Mouse (Mus musculus) layer of hippocampus, postnatal 10 days (tissue): ENCODE data around the gene Pacsin1. TPM values are rescaled to one million over a fixed set of nuclear protein-coding genes. Genes with fewer than 3 reads are reported as not detected.

Experiments
- DNase-seq, 2 experiments: peaks; one replicate each; pipeline ENCODE4 v3.0.0; 2021; ENCODE audit warnings: low spot score in 2 of 2
- total RNA-seq, 2 experiments: library from RNA; stranded (reverse); gene quantifications; 2 replicates each; pipeline ENCODE4 v1.2.3; 2021

Pacsin1 gene
- total RNA-seq, 2 experiments from 2014 or later: 180 to 190 TPM

GRCm38 (mm10) chr17:27721125-27721664 lies 65.9 kb downstream of the Pacsin1 start:
- DNase-seq: peak; percentile 61 to 78

DNA sequence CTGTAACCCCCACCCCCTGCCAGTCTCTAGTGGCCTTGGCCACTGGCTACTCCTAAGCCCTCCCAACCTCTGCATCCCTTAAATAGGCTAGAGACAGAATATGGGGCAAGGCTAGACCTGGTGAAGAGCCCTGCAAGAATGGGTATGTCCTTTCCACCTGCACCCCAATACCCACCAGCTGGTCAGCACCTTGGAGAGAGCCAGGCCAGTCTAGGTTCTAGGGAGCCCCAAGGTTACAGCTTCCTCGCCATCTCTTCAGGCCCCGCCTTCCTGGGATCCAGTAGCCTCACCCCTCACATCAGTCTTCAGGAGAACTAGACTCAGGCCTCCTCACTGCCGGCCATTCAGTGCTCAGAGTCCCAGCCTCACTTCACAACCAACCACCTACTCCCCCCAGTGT lies 69.0 kb downstream of the Pacsin1 start:
- no peak for DNase-seq

DNA sequence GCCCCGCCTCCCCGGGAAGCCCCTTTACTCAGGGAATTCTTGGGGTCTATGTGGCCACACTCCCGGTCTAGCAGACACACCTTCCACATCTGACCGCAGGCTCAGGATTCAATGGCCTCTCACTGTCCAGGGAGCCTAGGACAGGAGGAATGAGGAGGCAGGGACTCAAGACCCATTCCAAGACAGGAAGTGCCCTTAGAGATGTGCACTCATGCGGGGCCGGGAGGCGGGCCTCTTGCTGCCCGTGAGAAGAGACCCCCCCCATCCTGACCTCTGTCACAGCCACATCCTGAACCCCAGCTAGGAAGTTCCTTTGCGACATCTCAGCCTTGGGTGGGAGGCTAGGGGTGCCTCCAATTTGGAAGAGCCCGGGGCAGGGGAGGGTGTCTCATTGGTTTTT lies 69.7 kb downstream of the Pacsin1 start:
- no peak for DNase-seq

DNA sequence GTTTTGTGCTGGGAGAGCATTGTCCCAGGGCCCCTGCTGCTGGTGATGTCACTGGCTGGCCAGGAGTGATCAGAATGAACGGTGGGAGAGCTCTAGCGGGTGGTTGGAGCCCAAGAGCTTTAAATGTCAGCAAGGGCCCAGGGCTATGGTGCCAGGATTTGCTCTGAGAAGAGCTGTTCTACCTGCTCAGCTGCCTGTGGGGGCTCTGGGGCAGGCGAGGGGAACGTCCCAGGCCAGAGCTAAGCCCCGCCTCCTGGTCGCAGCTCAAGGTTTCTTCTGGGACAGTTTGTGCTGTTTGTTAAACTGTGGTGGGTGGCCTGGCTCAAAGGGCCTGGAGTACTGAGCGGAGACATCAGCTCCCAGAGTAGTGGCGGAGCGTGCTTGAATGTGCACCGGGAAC lies 70.1 kb downstream of the Pacsin1 start:
- DNase-seq: no peak

DNA sequence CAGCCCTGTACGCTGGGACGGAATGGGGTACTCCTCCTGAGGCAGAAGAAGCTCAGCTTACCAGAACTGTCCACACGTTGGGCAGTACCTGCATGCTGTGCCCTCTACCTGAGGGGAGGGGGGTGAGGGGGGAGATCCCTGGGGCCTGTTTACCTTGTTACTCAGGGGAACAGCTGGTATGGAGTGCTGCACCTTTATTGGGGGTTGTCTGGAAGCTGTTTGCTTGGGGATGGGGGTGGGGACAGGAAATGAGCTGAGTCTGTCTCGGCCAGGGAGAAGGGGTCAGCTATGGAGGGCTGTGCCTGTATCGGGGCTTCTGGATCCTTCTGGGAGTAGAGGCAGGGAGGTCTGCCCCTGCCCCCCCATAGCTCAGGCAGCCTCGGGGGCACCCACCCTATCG lies 71.2 kb downstream of the Pacsin1 start:
- no peak for DNase-seq

- no peak for DNase-seq
These were observed 73.5 kb downstream of the Pacsin1 start, which contains the start of gene Spdef for GRCm38 (mm10) chr17:27728770-27729169. Gene Spdef (minus strand): TSS chr17:27728955.

DNA sequence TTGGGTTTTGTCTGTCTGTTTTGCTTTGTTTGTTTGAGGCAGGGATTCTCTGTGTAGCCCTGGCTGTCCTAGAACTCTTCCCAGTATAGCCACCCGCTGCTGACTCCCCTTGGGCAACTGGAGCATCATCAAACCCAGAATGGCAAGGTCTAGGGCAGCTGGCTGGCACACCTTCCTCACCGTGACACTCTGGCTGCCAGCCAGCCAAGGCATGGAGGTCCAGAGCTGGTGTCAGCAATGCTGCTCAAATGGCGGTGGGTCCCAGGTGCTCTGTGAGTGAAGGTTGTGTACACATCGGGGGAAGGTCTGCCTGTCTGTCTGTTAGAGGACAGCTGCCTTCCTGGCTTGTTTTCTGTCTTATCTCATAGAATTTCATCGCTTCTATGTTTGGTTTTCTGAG lies 76.8 kb downstream of the Pacsin1 start:
- DNase-seq: no peak

DNA sequence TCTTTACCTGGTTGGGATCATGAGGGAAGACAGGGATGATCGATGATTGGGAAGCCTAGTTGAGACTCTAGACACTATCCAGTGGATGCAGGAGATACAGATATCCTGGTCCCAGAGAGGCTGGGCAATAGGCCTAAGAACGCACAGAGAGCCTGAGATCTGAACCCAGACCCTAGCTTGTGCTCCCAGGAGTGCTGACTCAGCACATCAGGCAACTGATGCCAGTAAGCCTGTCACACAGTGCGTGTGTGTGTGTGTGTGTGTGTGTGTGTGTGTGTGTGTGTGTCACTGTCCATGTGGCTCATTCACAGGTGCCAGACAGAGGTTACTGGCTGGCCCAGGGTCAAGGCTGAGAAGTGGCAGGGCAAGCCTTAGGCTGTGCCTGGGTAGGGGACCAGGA lies 77.4 kb downstream of the Pacsin1 start:
- no peak for DNase-seq

DNA sequence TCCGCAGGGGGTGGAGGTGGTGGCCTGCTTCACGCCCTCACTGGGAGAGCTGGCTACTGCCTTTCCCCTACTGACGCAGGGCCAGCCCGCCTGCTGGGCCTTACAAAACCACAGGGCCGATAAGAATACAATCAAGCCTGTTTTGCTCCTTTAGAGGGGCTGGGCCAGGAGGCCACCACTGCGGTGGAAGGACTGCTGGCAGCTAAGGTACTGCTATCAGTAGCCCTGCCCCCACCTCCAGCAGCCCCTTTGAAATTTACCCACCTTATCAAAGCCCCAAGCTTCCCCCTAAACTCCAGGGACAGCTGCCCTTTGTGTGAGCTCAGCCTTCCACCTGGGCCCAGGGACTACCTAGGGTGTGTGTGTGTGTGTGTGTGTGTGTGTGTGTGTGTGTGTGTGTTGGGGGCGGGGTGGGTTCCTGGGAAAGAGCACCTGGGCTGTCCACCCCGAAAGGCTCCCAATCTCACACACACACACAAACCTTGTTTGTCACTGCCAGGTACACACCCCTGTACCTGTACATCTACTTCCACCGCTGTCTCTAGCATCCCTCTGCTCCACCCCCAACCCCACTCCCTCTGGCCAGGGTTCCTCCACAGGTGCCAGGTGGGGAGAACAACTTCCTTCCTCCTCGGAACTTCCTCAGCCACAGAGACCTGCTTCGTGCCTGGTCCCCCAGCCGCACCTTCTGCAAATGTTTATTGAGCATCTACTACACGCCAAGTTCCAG lies 79.2 kb downstream of the Pacsin1 start:
- DNase-seq: no peak

- no peak for DNase-seq
These were observed 85.7 kb downstream of the Pacsin1 start for GRCm38 (mm10) chr17:27740961-27741360.

DNA sequence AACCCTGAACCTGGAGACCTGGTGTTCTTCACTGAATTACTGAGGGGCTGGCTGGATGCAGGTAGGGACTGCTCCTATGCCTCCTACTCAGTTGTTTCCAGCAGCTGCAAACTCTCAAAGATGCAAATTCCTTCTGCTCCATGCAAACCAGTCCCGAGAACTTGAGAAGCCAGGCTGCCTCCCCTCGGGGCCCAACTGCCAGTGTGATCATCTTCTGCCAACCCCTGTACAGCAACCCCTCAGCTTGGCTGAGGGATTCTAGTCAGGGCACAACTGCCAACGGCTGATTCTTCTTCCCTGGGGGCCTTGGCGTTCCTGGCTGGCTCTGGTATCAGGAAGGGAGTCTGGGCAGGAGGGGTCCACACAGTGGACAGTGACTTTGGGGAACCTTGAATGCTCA lies 91.1 kb downstream of the Pacsin1 start:
- DNase-seq: no peak

DNA sequence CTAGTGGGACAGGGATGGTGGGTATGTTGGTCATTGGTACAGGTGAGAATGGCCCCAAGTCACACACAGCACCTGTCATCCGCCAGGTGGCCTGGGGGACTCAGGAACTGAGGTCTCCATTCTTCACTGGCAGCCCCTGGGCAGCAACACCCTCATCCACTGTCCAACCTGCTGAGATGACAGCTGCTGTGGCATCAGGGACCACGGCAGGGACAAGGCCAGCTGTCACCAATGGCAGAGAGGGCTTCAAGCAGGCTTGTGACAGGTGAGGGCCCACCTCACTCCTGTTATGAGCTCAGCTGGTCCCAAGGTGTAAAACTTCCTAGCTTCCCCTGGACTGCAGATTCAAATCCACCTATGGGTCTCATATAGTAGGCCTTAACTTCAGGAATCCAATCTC lies 92.8 kb downstream of the Pacsin1 start:
- DNase-seq: no peak

DNA sequence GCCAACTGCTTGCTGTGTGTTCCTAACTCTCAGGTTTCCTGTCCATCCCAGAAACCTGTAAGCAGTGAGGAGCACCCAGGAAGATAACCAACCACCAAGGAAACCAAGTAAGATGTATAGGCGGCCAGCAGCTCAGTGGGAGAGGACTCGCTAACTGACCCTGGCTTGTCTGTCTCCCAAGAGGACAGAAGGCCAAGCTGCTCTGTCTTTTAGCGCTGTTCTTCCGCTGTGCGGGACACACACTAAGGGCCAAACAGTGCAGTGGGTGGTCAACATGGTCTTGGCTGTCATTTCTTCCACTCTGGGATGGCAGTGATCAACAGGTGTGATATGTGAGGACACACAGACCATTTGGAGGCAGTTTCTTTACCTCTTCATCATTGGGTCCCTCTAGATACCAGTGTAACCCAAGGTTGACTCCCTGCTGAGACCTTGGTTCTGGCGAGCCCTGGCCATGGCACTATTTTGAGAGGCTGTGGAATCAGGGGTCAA lies 95.2 kb downstream of the Pacsin1 start:
- no peak for DNase-seq

GRCm38 (mm10) chr17:27751314-27752202 lies 96.2 kb downstream of the Pacsin1 start:
- DNase-seq: no peak

DNA sequence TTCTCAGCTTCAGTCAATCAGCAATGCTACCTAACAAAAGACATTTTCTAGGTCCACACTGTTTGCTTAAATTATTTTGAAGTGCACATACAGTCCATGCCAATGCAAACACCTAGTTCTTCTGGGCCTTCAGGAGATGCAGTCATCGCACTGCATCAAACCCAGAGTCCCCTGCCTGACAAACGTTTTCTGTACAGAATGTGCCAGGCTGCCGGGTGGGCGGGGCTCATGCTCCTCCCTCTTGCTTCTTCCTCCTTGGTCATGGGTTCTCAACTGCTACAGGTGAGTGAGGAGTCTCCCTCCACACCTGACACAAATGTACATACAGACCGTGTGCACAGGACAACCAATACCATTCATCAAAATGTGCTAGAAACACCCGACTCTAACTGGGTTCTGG lies 104.9 kb downstream of the Pacsin1 start:
- DNase-seq: no peak

Other genes starting within 250 kb of the Pacsin1 start
- 10 to 100 TPM; 12.2 to 16.1 TPM for gene Grm4, start 134.1 kb upstream of the Pacsin1 start, total RNA-seq
- gene Hmga1, start 99.0 kb upstream of the Pacsin1 start, total RNA-seq: 10 to 100 TPM; 35.1 to 35.6 TPM
- gene AI413582, start 89.8 kb upstream of the Pacsin1 start, total RNA-seq: 10 to 100 TPM; 61.4 to 72.2 TPM
- 100 to 1,000 TPM; 473 to 520 TPM for gene Nudt3, start 32.0 kb upstream of the Pacsin1 start, total RNA-seq
- gene RPS10-NUDT3, start 20.3 kb upstream of the Pacsin1 start, total RNA-seq: 1 to 10 TPM in 1 of 2 experiments, not detected in 1; 2.1 TPM
- gene Rps10, start 18.8 kb upstream of the Pacsin1 start, total RNA-seq: 100 to 1,000 TPM; 516 to 558 TPM
- gene Spdef, start 73.4 kb downstream of the Pacsin1 start, total RNA-seq: 1 to 10 TPM; 1.1 to 1.3 TPM
- gene D17Wsu92e, start 165.1 kb downstream of the Pacsin1 start, total RNA-seq: 100 to 1,000 TPM in 1 of 2 experiments, 10 to 100 TPM in 1; 99.8 to 105 TPM
- gene Snrpc, start 182.6 kb downstream of the Pacsin1 start, total RNA-seq: 10 to 100 TPM; 77.2 to 83.4 TPM
- 10 to 100 TPM; 19.5 to 22.7 TPM for gene Uhrf1bp1, start 200.9 kb downstream of the Pacsin1 start, total RNA-seq